13 mouse cellular contexts compared by ENCODE assay signal in genomic region chr11:68144235-68145065, GRCm38 (mm10).
A peak's percentile ranks its signal among the peaks of the same experiment; 100 is the strongest.
DNase-seq lines count a peak whose midpoint lies in the region; ATAC-seq and TF ChIP-seq lines count a peak whose summit lies in the region.
"Had no signal": no experiment of that assay in that cellular context is flagged by ENCODE, and none has a peak within 500 bp of the region (broad histone marks: within the 10 kb centered on the region; RNA-seq: fewer than 3 reads in every experiment).

No protein-coding gene starts in this region.

- no peaks in the 10 kb centered on the region for H3K9me3 ChIP-seq in stomach, embryonic 14.5 days (ENCODE audit: control insufficient read depth, low read depth, low read length)
- H3K9me3 ChIP-seq in stomach, postnatal 0 days (ENCODE audit: control insufficient read depth, low read length), result no peaks in the 10 kb centered on the region
- no peaks in the 10 kb centered on the region for H3K9me3 ChIP-seq in forebrain, embryonic 16.5 days (ENCODE audit: control insufficient read depth, low read length)
- H3K9me3 ChIP-seq in midbrain, embryonic 10.5 days (replicated peaks), result no peaks in the 10 kb centered on the region
- no peaks in the 10 kb centered on the region for H3K9me3 ChIP-seq in stomach, embryonic 16.5 days (replicated peaks; ENCODE audit: control insufficient read depth, low read length)
- H3K9me3 ChIP-seq in kidney, embryonic 16.5 days (ENCODE audit: low read length), result no peaks in the 10 kb centered on the region
- H3K9me3 ChIP-seq: heart, embryonic 12.5 days had no signal

- WGBS in stomach, embryonic 14.5 days, result 40% methylated on average over 13 of the region's 13 CpGs
- WGBS in stomach, postnatal 0 days, result 34% methylated on average over 13 of the region's 13 CpGs
- 19% methylated on average over 13 of the region's 13 CpGs for WGBS in forebrain, embryonic 16.5 days
- WGBS in midbrain, embryonic 10.5 days, result 43% methylated on average over 13 of the region's 13 CpGs
- 43% methylated on average over 13 of the region's 13 CpGs for WGBS in stomach, embryonic 16.5 days
- 50% methylated on average over 13 of the region's 13 CpGs for WGBS in kidney, embryonic 16.5 days

- 0 out of 2 replicates have a peak overlapping the region, but pooled peaks have one; percentile 0 for H3K9ac ChIP-seq in stomach, embryonic 14.5 days (replicated peaks; ENCODE audit: low read depth, low read length)
- H3K9ac ChIP-seq in stomach, postnatal 0 days (ENCODE audit: low read length), result no peak overlapping the region
- H3K9ac ChIP-seq in forebrain, embryonic 16.5 days (replicated peaks; ENCODE audit: low read depth, low read length), result no peak overlapping the region; the same call in 1 of the 2 replicates
- 0 out of 2 replicates have a peak overlapping the region, but pooled peaks have one; percentile 33 for H3K9ac ChIP-seq in stomach, embryonic 16.5 days (ENCODE audit: low read length)
- no peak overlapping the region for H3K9ac ChIP-seq in kidney, embryonic 16.5 days (replicated peaks; ENCODE audit: low read length)
- H3K9ac ChIP-seq: heart, embryonic 12.5 days; lung, embryonic 14.5 days had no signal

- H3K4me3 ChIP-seq in stomach, embryonic 14.5 days (ENCODE audit: low read depth, low read length), result no peak overlapping the region
- H3K4me3 ChIP-seq in stomach, postnatal 0 days (ENCODE audit: low read depth, low read length), result no peak overlapping the region
- no peak overlapping the region for H3K4me3 ChIP-seq in forebrain, embryonic 16.5 days (replicated peaks; ENCODE audit: low read length)
- H3K4me3 ChIP-seq in midbrain, embryonic 10.5 days, result 0 out of 2 replicates have a peak overlapping the region, but pooled peaks have one; percentile 14
- no peak overlapping the region for H3K4me3 ChIP-seq in stomach, embryonic 16.5 days (replicated peaks; ENCODE audit: low read length)
- no peak overlapping the region for H3K4me3 ChIP-seq in kidney, embryonic 16.5 days (ENCODE audit: low read length)
- H3K4me3 ChIP-seq: heart, embryonic 12.5 days had no signal

- H3K36me3 ChIP-seq in stomach, embryonic 14.5 days (ENCODE audit: control insufficient read depth, insufficient read depth, low read length), result no peaks in the 10 kb centered on the region
- no peaks in the 10 kb centered on the region for H3K36me3 ChIP-seq in stomach, postnatal 0 days (ENCODE audit: control insufficient read depth, insufficient read depth, low read length)
- H3K36me3 ChIP-seq in forebrain, embryonic 16.5 days (ENCODE audit: control insufficient read depth, insufficient read depth), result no peaks in the 10 kb centered on the region
- no peaks in the 10 kb centered on the region for H3K36me3 ChIP-seq in midbrain, embryonic 10.5 days
- H3K36me3 ChIP-seq in stomach, embryonic 16.5 days (ENCODE audit: control insufficient read depth, insufficient read depth, low read length), result no peaks in the 10 kb centered on the region
- H3K36me3 ChIP-seq in kidney, embryonic 16.5 days (ENCODE audit: insufficient read depth, low read length), result no peaks in the 10 kb centered on the region
- H3K36me3 ChIP-seq: heart, embryonic 12.5 days had no signal

- no peak for TF ChIP-seq EP300 in stomach, postnatal 0 days (optimal IDR thresholded peaks at IDR 0.05)

- H3K4me1 ChIP-seq in stomach, embryonic 14.5 days (ENCODE audit: control insufficient read depth, insufficient read depth, low read length), result peaks cover 24% of the 10 kb centered on the region
- H3K4me1 ChIP-seq in stomach, postnatal 0 days (replicated peaks; ENCODE audit: control insufficient read depth, insufficient read depth), result 0 out of 2 replicates have a peak, but pooled peaks cover 2% of the 10 kb centered on the region
- H3K4me1 ChIP-seq in forebrain, embryonic 16.5 days (replicated peaks; ENCODE audit: control insufficient read depth, insufficient read depth, low read length), result peaks cover 30% of the 10 kb centered on the region
- peaks cover 77% of the 10 kb centered on the region for H3K4me1 ChIP-seq in midbrain, embryonic 10.5 days
- peaks cover 25% of the 10 kb centered on the region for H3K4me1 ChIP-seq in stomach, embryonic 16.5 days (ENCODE audit: control insufficient read depth, insufficient read depth, low read length)
- H3K4me1 ChIP-seq in kidney, embryonic 16.5 days (ENCODE audit: insufficient read depth, low read length), result peaks cover 25% of the 10 kb centered on the region

- no peak for TF ChIP-seq CTCF in stomach, postnatal 0 days (IDR thresholded peaks at IDR 0.05; ENCODE audit: low read depth)

- no peaks in the 10 kb centered on the region for H3K27me3 ChIP-seq in stomach, embryonic 14.5 days (ENCODE audit: control insufficient read depth, insufficient read depth, low read length)
- H3K27me3 ChIP-seq in stomach, postnatal 0 days (ENCODE audit: control insufficient read depth, insufficient read depth, low read length), result no peaks in the 10 kb centered on the region
- peaks cover 9% of the 10 kb centered on the region; the same call in 1 of the 2 replicates for H3K27me3 ChIP-seq in forebrain, embryonic 16.5 days (replicated peaks; ENCODE audit: control insufficient read depth, insufficient read depth, low read length)
- peaks cover 42% of the 10 kb centered on the region for H3K27me3 ChIP-seq in midbrain, embryonic 10.5 days (ENCODE audit: low read depth, poor library complexity, severe bottlenecking)
- no peaks in the 10 kb centered on the region for H3K27me3 ChIP-seq in stomach, embryonic 16.5 days (ENCODE audit: control insufficient read depth, insufficient read depth, low read length)
- no peaks in the 10 kb centered on the region for H3K27me3 ChIP-seq in kidney, embryonic 16.5 days (ENCODE audit: insufficient read depth, low read length)
- H3K27me3 ChIP-seq: heart, embryonic 12.5 days had no signal

- DNase-seq in stomach, postnatal 0 days (ENCODE audit: low spot score), result no peak
- peak; percentile 29 for DNase-seq in midbrain, embryonic 10.5 days (ENCODE audit: low spot score)
- DNase-seq in ovary, postnatal 36 days (ENCODE audit: low spot score), result no peak
- no peak for DNase-seq in frontal cortex, adult 2 months (ENCODE audit: extremely low spot score in 1 of 2, low spot score in 1 of 2)
- DNase-seq: cerebellum, adult 9-10 months; kidney, adult 2 months; lung, embryonic 14.5 days; thymus, postnatal 36 days had no signal

- H3K4me2 ChIP-seq in stomach, embryonic 14.5 days (replicated peaks; ENCODE audit: low read depth, low read length), result no peak overlapping the region; the same call in 1 of the 2 replicates
- no peak overlapping the region for H3K4me2 ChIP-seq in stomach, postnatal 0 days (replicated peaks; ENCODE audit: low read depth)
- peak overlapping the region; percentile 26 for H3K4me2 ChIP-seq in forebrain, embryonic 16.5 days (ENCODE audit: low read length)
- no peak overlapping the region for H3K4me2 ChIP-seq in stomach, embryonic 16.5 days (ENCODE audit: low read depth, low read length)
- H3K4me2 ChIP-seq in kidney, embryonic 16.5 days (replicated peaks; ENCODE audit: low read depth, low read length), result no peak overlapping the region
- H3K4me2 ChIP-seq: heart, embryonic 12.5 days; lung, embryonic 14.5 days had no signal

- ATAC-seq in stomach, embryonic 14.5 days (ENCODE audit: insufficient number of reproducible peaks, insufficient read depth, low FRiP score, low read depth), result no peak
- no peak for ATAC-seq in stomach, postnatal 0 days (ENCODE audit: low FRiP score, low TSS enrichment)
- no peak for ATAC-seq in forebrain, embryonic 16.5 days
- no peak for ATAC-seq in stomach, embryonic 16.5 days (ENCODE audit: insufficient read depth, low FRiP score)
- no peak for ATAC-seq in kidney, embryonic 16.5 days (ENCODE audit: low FRiP score, low TSS enrichment)

- H3K27ac ChIP-seq in stomach, embryonic 14.5 days (ENCODE audit: low read length), result peak overlapping the region; percentile 59; the same call in 1 of the 2 replicates
- H3K27ac ChIP-seq in stomach, postnatal 0 days (replicated peaks), result no peak overlapping the region
- peak overlapping the region; percentile 34 for H3K27ac ChIP-seq in forebrain, embryonic 16.5 days (ENCODE audit: low read length)
- peak overlapping the region; percentile 90 for H3K27ac ChIP-seq in midbrain, embryonic 10.5 days (replicated peaks)
- H3K27ac ChIP-seq in stomach, embryonic 16.5 days (ENCODE audit: low read length), result peak overlapping the region; percentile 70
- H3K27ac ChIP-seq in kidney, embryonic 16.5 days (ENCODE audit: low read length), result no peak overlapping the region

Comparison
In these comparisons a context has a peak if more than half of its experiments do, and no peak if none do; other contexts are left out.
1. H3K27ac ChIP-seq: peak in stomach, embryonic 14.5 days (single experiment), forebrain, embryonic 16.5 days (single experiment), midbrain, embryonic 10.5 days (single experiment) and stomach, embryonic 16.5 days (single experiment); none in stomach, postnatal 0 days (single experiment) and kidney, embryonic 16.5 days (single experiment).
2. H3K9ac ChIP-seq: peak in stomach, embryonic 14.5 days (single experiment) and stomach, embryonic 16.5 days (single experiment); none in stomach, postnatal 0 days (single experiment), forebrain, embryonic 16.5 days (single experiment) and kidney, embryonic 16.5 days (single experiment).